In the genomic region with DNA sequence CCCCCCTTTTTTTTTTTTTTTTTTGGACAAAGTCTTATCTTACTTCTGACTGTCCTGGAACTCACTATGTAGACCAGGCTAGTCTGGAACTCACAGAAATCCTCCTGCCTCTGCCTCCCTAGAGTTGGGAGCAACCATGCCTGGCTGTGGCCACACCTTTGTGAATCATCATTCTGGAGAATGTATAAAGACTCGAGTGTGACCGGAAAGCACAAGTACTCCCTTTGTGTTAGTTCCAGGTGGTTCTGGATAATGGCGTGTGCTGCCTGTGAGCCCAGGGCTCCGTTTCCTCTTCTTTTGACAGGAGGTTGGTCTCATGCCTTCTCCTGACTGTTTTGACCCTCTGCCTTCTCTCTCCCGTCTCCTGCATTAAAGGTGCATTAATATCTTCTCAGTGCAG, we compare ENCODE assay signal across 28 mouse cellular contexts. TPM values are rescaled to one million over a fixed set of nuclear protein-coding genes. Genes with fewer than 3 reads are reported as not detected.
"Had no signal": no experiment of that assay in that cellular context is flagged by ENCODE, and none has a peak within 500 bp of the region (broad histone marks: within the 10 kb centered on the region; RNA-seq: fewer than 3 reads in every experiment).

No protein-coding gene starts in this region.

- H3K27me3 ChIP-seq: embryonic facial prominence, embryonic 12.5 days; embryonic facial prominence, embryonic 13.5 days; embryonic facial prominence, embryonic 15.5 days; forebrain, embryonic 12.5 days; forebrain, embryonic 15.5 days had no signal

- H3K27ac ChIP-seq: embryonic facial prominence, embryonic 10.5 days; embryonic facial prominence, embryonic 12.5 days; embryonic facial prominence, embryonic 13.5 days; embryonic facial prominence, embryonic 15.5 days; forebrain, embryonic 10.5 days; forebrain, embryonic 12.5 days; forebrain, embryonic 15.5 days; gastrocnemius, adult 2 months; heart, adult 2 months had no signal

- H3K4me1 ChIP-seq: forebrain, embryonic 15.5 days had no signal

- H3K4me3 ChIP-seq: embryonic facial prominence, embryonic 10.5 days; embryonic facial prominence, embryonic 12.5 days; embryonic facial prominence, embryonic 13.5 days; embryonic facial prominence, embryonic 15.5 days; erythroblast, embryonic 14.5 days; forebrain, embryonic 10.5 days; forebrain, embryonic 12.5 days; forebrain, embryonic 15.5 days; gastrocnemius, adult 2 months; heart, adult 2 months had no signal

- H3K9me3 ChIP-seq: embryonic facial prominence, embryonic 10.5 days; embryonic facial prominence, embryonic 12.5 days; embryonic facial prominence, embryonic 13.5 days; embryonic facial prominence, embryonic 15.5 days; forebrain, embryonic 10.5 days; forebrain, embryonic 12.5 days; forebrain, embryonic 15.5 days had no signal

- ATAC-seq: forebrain, embryonic 14.5 days; forebrain, embryonic 15.5 days; forebrain, embryonic 16.5 days; forebrain, postnatal 0 days had no signal

- H3K9ac ChIP-seq: embryonic facial prominence, embryonic 12.5 days; embryonic facial prominence, embryonic 13.5 days; embryonic facial prominence, embryonic 15.5 days; forebrain, embryonic 12.5 days; forebrain, embryonic 15.5 days; forebrain, postnatal 0 days had no signal

- H3K4me2 ChIP-seq: embryonic facial prominence, embryonic 12.5 days; embryonic facial prominence, embryonic 13.5 days; embryonic facial prominence, embryonic 15.5 days; forebrain, embryonic 12.5 days; forebrain, embryonic 15.5 days had no signal

- DNase-seq: cerebellum, adult 9-10 months; cerebellum, adult 9-11 months; cerebellum, postnatal 10 days; cerebellum, postnatal 14 days; cerebellum, postnatal 25 days; cerebellum, postnatal 36 days; embryo, embryonic 11 days; forebrain, postnatal 0 days; gastrocnemius, adult 2 months; gastrocnemius, postnatal 10 days; gastrocnemius, postnatal 14 days; gastrocnemius, postnatal 25 days; gastrocnemius, postnatal 36 days; heart, adult 11 months; heart, adult 18-20 months; heart, adult 2 months had no signal

- H3K36me3 ChIP-seq: embryonic facial prominence, embryonic 10.5 days; embryonic facial prominence, embryonic 12.5 days; embryonic facial prominence, embryonic 13.5 days; embryonic facial prominence, embryonic 15.5 days; forebrain, embryonic 10.5 days; forebrain, embryonic 12.5 days; forebrain, embryonic 15.5 days had no signal

RNA-seq across cellular contexts. Expression of a gene that starts 41.0 kb away (rescaled TPM):
- total RNA-seq: common myeloid progenitor, adult 5-6 weeks; granulocyte monocyte progenitor cell, adult 5-6 weeks had no signal
- polyA plus RNA-seq: erythroblast, embryonic 14.5 days had no signal
